Mouse (Mus musculus) kidney, adult 2 months (tissue): Measurements from ENCODE around the gene Ntm. TPM values are rescaled to one million over a fixed set of nuclear protein-coding genes. Genes with fewer than 3 reads are reported as not detected.

Experiments
- DNase-seq: peaks from one replicate; pipeline ENCODE4 v3.0.0; 2021
- H3K27ac ChIP-seq: fragments of 200-500 bp; 2 replicates; pipeline ENCODE4 v1.5.1; 2012; ENCODE audit warnings: low read depth, low read length, control low read depth, inconsistent platforms; ENCODE audit not compliant: insufficient read depth
- H3K27me3 ChIP-seq: fragments of 200-500 bp; replicated peaks from 2 replicates; pipeline ENCODE4 v1.6.1; 2012; ENCODE audit warnings: mild to moderate bottlenecking, moderate library complexity, low read length, inconsistent platforms; ENCODE audit not compliant: control insufficient read depth, insufficient read depth
- H3K36me3 ChIP-seq: fragments of 200-500 bp; 2 replicates; pipeline ENCODE4 v1.6.1; 2012; ENCODE audit warnings: mild to moderate bottlenecking, moderate library complexity, low read length, inconsistent platforms; ENCODE audit not compliant: control insufficient read depth, insufficient read depth
- H3K4me1 ChIP-seq: fragments of 200-500 bp; 2 replicates; pipeline ENCODE4 v1.6.1; 2011; ENCODE audit warnings: low read length; ENCODE audit not compliant: control insufficient read depth, insufficient read depth
- H3K4me3 ChIP-seq: fragments of 200-500 bp; 2 replicates; pipeline ENCODE4 v1.5.1; 2011; ENCODE audit warnings: mild to moderate bottlenecking, low read depth, low read length, control low read depth; ENCODE audit not compliant: insufficient read depth
- CTCF ChIP-seq: fragments of 200-500 bp; conservative IDR thresholded peaks from 2 replicates; pipeline ENCODE4 v1.5.1; 2011; ENCODE audit warnings: low read depth, mild to moderate bottlenecking, control low read depth, low read length, moderate library complexity, mixed read lengths; ENCODE audit not compliant: insufficient read depth, insufficient read length
- POLR2A ChIP-seq: fragments of 200-500 bp; IDR thresholded peaks from one replicate; pipeline ENCODE4 v1.6.1; 2011; ENCODE audit warnings: low read depth, low read length, control low read depth
- WGBS: fragments of 180-500 bp; shearing (Covaris S2); methylation state at CpG from one replicate; pipeline ENCODE4 v1.1.7; 2018; 5-methylcytosine and 5-hydroxymethylcytosine counted together
- polyA plus RNA-seq: library from polyadenylated mRNA; depleted of rRNA; stranded (reverse); fragments of >200 nt; gene quantifications from 2 replicates; pipeline ENCODE4 v1.2.3, GENCODE M21; 2012

The Ntm gene
- polyA plus RNA-seq, 1 experiment = 0.74 TPM

DNA sequence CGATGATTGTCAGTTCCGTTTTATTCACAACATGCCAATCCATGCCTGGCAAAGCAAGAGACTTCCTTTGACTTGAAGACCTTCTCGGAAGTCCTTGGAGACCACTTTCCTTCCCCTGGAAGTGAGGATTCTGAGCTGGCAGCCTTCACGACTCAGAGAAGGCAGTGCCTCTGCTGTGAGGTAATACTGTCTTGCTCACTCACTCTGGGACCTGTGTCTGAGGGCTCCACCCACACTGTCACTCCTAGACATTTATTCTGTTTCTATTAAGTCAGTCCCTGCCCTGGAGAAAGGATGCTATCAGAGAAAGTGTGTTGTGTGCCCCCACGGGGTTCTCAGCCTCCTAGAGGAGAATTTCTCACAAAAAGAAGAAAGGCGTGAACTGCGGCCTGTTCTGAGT lies 183.2 kb downstream of the Ntm start:
- Histone ChIP-seq H3K4me1 (no peaks in the 10 kb centered on the region), H3K4me3 (no peak overlapping the region), H3K36me3 (no peaks in the 10 kb centered on the region), H3K27me3 (no peaks in the 10 kb centered on the region), H3K27ac (no peak overlapping the region)
- 67% methylated on average over 7 of the region's 7 CpGs for WGBS
- no peak for TF ChIP-seq CTCF
- no peak for TF ChIP-seq POLR2A
- no peak for DNase-seq

- TF ChIP-seq POLR2A = no peak
- Histone ChIP-seq H3K36me3 (no peaks in the 10 kb centered on the region), H3K4me1 (no peaks in the 10 kb centered on the region), H3K4me3 (no peak overlapping the region), H3K27ac (no peak overlapping the region), H3K27me3 (no peaks in the 10 kb centered on the region)
- WGBS = 86% methylated on average over 3 of the region's 3 CpGs
- DNase-seq = no peak
These were observed 186.0 kb downstream of the Ntm start for GRCm38 (mm10) chr9:29776951-29777350.

GRCm38 (mm10) chr9:29776542-29776941 lies 186.4 kb downstream of the Ntm start:
- no peaks in the 10 kb centered on the region for H3K36me3 ChIP-seq
- H3K27ac ChIP-seq = no peak overlapping the region
- H3K4me1 ChIP-seq = no peaks in the 10 kb centered on the region
- no peak for TF ChIP-seq POLR2A
- TF ChIP-seq CTCF = no peak
- H3K27me3 ChIP-seq = no peaks in the 10 kb centered on the region
- no peak overlapping the region for H3K4me3 ChIP-seq
- DNase-seq = no peak
- 81% methylated on average over 4 of the region's 4 CpGs for WGBS

DNA sequence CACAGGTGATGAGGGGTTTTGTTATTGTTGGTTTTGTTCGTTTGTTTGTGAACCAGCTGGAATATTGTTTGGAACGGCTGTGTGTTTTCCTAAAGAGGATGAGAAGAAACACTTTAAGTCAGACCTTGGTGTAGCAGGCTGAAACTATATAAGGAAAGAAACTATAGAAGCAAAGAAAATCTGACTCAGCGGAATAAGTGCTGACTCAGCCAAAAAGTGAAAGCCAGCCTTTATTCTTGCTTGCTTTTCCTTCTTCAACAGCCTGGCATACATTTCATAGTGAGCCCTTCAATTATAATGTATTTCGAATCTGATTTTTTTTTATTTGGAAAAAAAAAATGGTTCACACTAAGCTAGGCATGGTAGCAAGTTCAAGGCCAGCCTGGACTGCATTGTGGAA lies 186.9 kb downstream of the Ntm start:
- no peak for TF ChIP-seq CTCF
- no peak for TF ChIP-seq POLR2A
- Histone ChIP-seq H3K4me3 (no peak overlapping the region), H3K36me3 (no peaks in the 10 kb centered on the region), H3K27ac (no peak overlapping the region), H3K27me3 (no peaks in the 10 kb centered on the region), H3K4me1 (no peaks in the 10 kb centered on the region)
- 90% methylated on average over 4 of the region's 4 CpGs for WGBS
- no peak for DNase-seq

GRCm38 (mm10) chr9:29772625-29773388 lies 190.1 kb downstream of the Ntm start:
- DNase-seq = no peak
- whole genome bisulfite sequencing = 81% methylated on average over 11 of the region's 11 CpGs
- TF ChIP-seq POLR2A (no peak), CTCF (no peak)
- Histone ChIP-seq H3K36me3 (no peaks in the 10 kb centered on the region), H3K27ac (no peak overlapping the region), H3K27me3 (no peaks in the 10 kb centered on the region), H3K4me3 (no peak overlapping the region), H3K4me1 (no peaks in the 10 kb centered on the region)

DNA sequence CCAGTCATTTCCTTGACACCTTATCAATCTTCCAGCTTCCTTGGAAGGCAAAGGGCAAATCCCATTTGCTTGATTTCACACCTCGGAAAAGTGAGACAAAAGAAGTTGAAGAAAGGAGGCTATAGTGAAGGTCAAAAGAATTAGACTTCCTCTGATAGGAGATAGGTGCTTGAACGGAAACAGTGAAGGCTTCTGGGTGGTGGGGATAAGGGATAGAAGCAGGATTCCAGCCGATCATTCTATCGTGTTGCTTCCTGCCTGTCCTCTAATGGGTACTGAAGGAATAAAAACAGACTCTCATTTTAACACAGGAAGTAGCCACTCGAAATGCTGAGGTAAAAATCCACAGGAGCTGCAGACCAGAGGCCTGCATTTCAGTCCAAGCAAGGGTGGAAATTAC lies 191.1 kb downstream of the Ntm start:
- no peaks in the 10 kb centered on the region for H3K4me1 ChIP-seq
- no peak overlapping the region for H3K27ac ChIP-seq
- WGBS = 29% methylated on average over 5 of the region's 5 CpGs
- no peak for DNase-seq
- no peak overlapping the region for H3K4me3 ChIP-seq
- H3K27me3 ChIP-seq = no peaks in the 10 kb centered on the region
- no peaks in the 10 kb centered on the region for H3K36me3 ChIP-seq
- TF ChIP-seq POLR2A (no peak), CTCF (no peak)

- no peaks in the 10 kb centered on the region for H3K27me3 ChIP-seq
- WGBS = 42% methylated on average over 23 of the region's 23 CpGs
- TF ChIP-seq POLR2A (no peak), CTCF (no peak)
These were observed 191.7 kb downstream of the Ntm start for GRCm38 (mm10) chr9:29771071-29771785.

More at GRCm38 (mm10) chr9:29771071-29771785, 191.7 kb downstream of the Ntm start:
- DNase-seq = no peak
- no peaks in the 10 kb centered on the region for H3K4me1 ChIP-seq
- no peaks in the 10 kb centered on the region for H3K36me3 ChIP-seq
- no peak overlapping the region for H3K27ac ChIP-seq
- no peak overlapping the region for H3K4me3 ChIP-seq
